Mouse (Mus musculus): ENCODE results near the gene Ube2j1.

- TF ChIP-seq CTCF (IDR thresholded peaks at IDR 0.05; ENCODE audit: borderline replicate concordance, extremely low read depth, insufficient read depth, insufficient read length): no peak
- no peak for TF ChIP-seq POLR2A (IDR thresholded peaks at IDR 0.05; ENCODE audit: borderline replicate concordance, extremely low read depth, insufficient read depth, insufficient read length, poor library complexity, severe bottlenecking)
Observed at GRCm38 (mm10) chr4:33066223-33066960, 35.2 kb downstream of the Ube2j1 start.
